Mouse (Mus musculus) fibroblast of lung, adult 2 months (primary cell): ENCODE results near the gene Apobec1.
"Not testable (repeated sequence)": the region's sequence is repeated elsewhere in the genome, so short reads cannot be mapped to it uniquely, and the experiment has no call there.

Experiments
- DNase-seq: peaks from one replicate; pipeline ENCODE4 v3.0.0-alpha.2; 2011; ENCODE audit warnings: low read depth

The Apobec1 gene

DNA sequence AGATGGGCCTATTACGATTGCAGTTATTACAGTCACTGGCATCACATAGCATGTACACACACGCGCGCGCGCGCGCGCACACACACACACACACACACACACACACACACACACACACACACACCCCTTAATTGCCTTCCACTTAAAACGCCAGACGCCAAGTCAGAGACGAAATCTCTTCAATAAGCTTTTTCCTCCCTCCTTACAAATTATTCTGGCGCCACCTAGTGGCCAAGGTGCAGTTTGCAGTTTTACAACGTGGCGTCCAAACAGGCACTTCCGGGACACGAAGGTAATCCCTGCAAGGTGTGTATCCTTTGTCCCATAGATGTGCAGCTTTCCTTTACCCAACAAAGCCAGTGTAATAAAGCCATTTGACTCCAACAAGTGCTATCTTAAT, 41.8 kb downstream of the Apobec1 start:
- peak; percentile 55 for DNase-seq

DNA sequence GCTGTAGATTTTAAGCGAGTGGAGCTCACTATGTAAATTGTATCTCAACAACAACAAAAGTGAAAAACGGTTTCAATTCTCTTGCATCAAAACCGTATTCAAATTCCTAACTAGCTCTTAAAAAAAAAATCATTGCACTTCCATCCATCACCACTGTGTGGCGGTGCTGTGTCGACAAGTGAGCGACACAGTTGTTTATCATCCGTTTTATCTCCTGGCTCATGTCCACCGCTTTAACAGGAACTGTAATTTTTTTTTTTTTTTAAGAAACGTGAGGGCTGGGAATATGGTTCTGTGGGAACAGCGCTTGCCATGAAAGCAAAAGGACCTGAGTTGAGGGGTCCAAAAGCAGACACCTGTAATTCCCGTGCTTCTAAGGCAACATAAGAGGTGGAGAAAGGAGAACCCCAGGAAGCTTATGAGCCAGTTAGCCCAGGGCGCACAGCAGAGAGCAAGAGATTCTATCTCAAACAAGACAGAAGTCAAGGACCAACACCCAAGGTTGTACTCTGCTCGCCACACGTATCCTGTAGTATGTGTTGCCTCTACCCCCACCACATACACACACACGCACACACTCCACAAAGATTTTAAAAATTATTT, 45.2 kb downstream of the Apobec1 start:
- DNase-seq, result no peak

DNA sequence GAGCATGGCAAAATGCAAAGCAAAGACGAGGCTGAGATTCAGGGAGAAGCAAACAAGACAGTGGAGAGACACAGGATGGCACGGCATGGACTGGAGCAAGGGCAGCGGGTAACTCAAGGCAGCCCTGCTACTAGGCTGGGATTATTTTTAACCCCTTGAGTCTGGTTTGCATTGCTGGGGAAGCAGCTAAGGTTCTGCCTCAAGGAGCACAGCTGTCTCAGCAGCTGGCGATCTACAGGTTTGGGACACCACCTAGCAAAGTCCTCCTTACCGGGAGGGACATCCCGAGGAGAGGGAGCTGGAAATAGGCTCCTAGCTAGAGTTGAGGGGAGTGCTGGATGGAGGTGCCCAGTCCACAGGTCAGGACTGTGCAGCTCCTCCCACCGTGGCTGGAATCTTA, 47.0 kb downstream of the Apobec1 start:
- DNase-seq, result no peak

DNA sequence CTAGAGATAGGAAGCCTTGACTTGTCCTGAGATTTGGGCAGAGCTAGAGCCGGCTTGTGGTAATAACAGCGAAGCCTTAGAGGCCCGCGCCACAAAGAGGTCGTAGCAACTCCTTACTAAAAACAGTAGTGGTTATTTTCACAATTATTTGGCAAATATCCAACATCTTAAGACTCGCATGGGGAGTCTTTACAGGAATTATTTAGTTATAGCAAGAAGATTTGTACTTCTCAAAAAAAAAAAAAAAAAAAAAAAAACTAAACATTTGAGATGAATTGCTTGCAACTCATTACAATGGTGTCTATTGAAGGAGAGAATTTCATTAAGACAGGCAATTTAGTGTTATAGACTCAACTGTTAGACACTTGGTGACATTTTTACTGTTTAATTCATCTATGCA, 48.1 kb downstream of the Apobec1 start:
- no peak for DNase-seq

DNA sequence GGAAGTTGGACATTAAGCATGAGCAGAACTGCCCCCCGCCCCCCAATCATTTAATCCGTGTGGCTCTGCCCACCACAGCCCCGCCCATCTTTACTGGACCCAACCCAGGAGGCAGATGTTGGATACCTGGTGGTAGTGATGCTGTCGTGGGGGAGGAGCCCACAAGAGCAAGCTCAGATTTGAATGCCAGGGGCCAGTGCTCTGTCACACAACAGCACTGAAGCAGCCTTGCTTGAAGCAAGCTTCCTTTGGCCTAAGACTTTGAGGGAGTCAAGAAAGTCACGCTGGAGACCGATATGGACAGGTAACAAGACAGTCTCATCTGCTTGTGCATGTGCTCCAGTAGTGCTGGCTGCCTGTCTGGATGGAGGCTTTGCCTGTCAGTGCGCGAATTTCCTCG, 48.6 kb downstream of the Apobec1 start, which contains the start of gene Aicda:
Aicda (plus strand) TSS at position 196 of the 400 bp plus-strand sequence.
- no peak for DNase-seq

DNA sequence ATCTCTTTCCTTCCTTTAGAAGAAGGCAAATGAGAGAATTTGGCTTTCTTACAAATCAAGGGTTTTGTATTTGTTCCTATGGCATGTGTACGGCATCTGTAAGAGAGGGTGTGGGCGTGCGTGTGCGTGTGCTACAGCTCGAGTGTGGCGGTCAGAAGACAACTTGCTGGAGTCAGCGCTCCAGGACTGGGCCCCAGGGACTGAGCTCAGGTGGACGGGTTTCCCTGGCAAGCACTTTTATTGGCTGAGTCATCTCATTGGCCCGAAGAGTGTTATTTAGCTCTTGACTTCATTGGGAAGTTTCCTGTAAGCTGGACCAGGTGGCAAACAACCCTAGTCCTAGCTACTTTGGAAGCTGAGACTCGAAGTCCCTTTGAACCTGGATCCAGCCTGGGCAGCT, 56.3 kb downstream of the Apobec1 start:
- peak; percentile 82 for DNase-seq

DNA sequence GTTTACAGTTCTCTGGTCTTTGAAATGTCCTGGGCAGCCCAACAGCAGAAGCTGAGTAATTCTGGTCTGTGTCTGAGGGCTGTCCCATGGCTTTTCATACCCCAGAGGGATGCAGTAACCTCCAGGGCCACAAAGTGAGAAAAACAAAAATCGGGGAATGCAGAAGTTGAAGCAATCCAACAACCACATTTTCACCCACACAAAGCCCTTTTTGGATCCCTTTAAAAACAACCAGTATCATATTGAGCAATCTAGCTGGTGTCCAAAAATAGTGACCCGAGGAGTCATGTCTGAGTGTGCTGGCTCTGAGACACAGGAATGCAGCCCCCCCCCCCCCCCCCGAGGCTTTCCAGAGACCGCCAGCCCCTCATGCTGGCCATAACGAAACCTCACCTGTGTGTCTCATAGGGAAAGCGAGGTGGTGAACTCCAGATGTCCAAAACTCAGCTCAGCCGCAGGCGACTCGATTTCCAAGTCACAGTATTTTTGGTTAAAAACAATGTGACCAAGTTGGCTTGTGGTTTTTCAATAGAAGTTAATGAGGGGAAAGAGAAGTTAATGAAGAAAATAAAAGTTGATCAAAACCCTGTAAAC, 56.9 kb downstream of the Apobec1 start:
- DNase-seq, result peak; percentile 91

DNA sequence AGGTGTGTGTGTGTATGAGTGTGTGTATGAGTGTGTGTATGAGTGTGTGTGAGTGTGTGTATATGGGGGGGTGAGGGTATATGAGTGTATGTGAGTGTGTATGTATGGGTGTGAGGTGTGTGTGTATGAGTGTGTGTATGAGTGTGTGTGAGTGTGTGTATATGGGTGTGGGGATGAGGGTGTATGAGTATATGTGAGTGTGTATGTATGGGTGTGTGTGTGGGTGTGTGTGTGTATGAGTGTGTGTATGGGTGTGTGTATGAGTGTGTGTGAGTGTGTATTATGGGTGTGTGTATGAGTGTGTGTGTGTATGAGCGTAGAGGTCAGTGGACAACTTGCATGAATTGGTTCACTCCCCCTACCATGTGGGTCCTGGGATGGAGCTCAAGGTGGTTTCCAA, 57.6 kb downstream of the Apobec1 start:
- DNase-seq, result no peak

DNA sequence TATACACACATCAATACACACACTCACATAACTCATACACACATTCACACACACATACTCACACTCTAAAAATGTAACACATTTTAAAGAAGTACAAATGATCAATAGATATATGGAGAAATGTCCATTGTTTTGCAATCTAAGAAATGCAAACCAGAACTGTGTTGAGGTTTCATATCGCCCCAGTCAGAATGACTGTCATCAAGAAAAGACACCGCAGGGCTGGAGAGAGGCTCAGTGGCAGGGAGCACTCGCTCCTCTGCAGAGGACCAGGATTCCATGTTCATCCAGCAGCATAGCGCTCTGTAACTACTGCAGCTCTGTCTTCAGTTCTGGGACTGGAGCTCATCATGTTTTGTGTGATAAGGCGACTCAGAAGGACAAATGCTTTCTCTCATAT, 58.7 kb downstream of the Apobec1 start:
- DNase-seq, result no peak

DNA sequence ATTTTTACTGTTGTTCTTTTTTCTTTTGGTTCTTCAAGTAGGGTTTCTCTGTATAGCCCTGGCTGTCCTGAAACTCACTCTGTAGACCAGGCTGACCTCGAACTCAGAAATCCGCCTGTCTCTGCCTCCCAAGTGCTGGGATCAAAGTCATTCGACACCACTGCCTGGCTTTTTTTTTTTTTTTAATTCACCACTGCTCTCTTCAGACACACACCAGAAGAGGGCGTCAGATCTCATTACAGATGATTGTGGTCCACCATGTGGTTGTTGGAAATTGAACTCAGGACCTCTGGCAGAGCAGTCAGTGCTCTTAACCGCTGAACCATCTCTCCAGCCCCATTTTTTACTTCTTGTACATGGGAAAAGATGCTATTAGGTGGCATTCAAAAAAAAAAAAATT, 59.8 kb downstream of the Apobec1 start:
- not testable (repeated sequence) for DNase-seq

DNA sequence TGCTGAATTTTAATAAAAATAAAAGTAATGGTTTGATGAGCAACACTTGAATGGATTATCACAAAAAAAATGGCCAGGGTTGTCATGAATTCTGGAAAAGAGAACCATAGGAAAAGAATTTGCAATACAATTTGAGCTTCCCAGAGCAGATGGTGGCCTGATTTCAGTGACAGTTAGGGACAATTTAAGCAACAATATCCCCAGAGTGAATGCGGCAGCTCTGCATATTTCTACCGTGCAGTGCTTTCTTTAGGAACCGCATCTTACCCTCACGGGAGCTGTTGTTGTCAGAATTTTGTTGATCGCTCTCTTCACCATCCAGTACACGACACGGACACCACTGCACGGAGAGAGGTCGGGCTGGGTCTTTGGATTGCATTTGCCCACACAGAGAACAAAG, 62.7 kb downstream of the Apobec1 start:
- DNase-seq, result no peak

DNA sequence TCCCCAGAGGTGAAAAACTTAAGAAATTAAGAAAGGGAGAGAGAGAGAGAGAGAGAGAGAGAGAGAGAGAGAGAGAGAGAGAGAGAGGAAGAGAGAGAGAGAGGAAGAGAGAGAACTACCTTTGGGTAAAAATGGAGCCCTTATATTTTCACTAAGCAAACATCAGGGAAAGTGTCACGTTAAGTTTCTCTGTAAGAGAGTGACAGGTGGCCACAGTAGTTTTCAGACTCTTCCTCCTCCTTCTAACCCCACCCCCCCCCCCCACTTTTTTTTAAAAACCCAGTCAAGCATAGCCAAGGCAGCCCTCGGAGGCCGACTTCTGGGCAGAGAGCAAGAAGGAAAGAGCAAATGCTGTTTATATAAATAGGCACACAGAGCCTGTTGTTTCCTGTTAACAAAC, 68.2 kb downstream of the Apobec1 start:
- DNase-seq, result no peak

DNA sequence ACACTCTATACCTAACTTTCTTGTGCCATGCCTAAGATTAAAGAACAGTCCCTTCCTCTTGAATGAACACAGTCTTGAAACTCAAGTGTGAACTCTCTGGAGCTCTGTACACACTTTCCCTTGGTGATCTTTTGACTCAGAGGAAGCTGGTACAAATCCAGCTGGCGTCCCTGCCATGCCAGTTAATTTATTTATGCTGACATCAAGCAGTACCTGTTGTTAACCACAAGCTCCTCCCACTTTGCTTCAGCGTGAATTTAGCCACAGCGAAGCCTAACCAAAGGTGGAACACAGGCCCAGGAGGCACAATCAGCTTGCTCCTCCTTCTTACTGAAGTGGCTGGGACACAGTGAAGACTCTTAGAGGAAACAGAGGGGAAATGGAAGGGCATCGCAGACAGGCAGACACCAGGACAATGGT, 69.4 kb downstream of the Apobec1 start:
- peak; percentile 68 for DNase-seq

DNA sequence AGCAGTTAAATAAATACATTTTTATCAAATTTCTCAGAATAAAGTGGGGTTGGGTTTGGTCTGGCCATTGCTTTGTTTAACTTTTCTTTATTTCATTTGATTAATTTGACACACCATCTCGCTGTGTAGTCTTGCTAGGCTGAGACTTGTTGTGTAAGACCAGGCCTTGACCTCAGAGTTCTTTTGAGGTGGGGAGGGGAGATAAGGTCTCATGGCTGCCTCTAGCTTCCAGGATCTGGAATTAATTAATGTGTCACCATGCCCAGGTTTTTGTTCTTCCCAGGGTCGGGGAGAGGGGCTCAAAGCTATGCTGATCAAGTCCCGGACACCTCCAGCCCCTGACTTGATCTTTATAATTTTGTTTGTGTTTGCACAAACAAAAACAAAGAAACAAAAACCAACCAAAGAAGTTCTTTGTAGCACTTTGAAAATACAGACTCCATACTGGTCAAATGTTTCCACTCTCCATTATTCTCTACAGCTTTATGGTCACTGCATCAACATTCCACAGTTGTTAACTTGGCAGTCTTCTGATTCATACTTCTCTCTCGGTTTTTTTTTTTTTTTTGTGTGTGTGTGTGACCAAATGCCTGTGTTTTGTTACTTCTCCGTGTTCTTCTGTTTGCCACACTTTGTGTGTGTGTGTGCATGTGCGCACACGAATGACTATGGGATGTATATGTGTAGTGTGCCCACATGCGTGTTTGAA, 70.6 kb downstream of the Apobec1 start:
- no peak for DNase-seq

DNA sequence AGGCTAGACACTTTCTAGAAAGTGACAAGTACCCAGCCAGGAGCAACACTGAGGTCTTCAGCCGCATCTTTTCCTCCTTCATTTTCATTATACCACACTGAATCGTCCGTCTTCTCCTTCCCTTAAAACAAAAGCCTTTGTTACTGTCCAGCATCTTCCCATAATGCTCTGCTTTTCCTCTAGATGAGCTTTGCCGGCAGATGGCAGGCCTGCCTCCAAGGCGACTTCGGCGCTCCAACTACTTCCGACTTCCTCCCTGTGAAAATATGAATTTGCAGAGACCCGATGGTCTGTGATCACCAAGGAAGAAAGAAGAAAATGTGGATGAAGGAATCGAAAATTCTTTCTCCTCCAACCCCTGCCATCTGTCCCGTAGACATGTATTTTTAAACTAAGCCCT, 74.1 kb downstream of the Apobec1 start:
- DNase-seq, result no peak
